Mouse (Mus musculus) spleen, adult 2 months (tissue): ENCODE measurements around the gene Lpp. TPM values are rescaled to one million over a fixed set of nuclear protein-coding genes. Genes with fewer than 3 reads are reported as not detected.
A peak's percentile ranks its signal among the peaks of the same experiment; 100 is the strongest.

Experiments
- DNase-seq, 2 experiments: peaks; one replicate each; pipeline versions ENCODE4 v3.0.0 to v3.0.0-alpha.2; 2012 to 2021; ENCODE audit warnings: low spot score in 2 of 2, low read depth in 1 of 2
- H3K27ac ChIP-seq: fragments of 200-500 bp; 2 replicates; pipeline ENCODE4 v1.5.1; 2012; ENCODE audit warnings: low read length, inconsistent platforms; ENCODE audit not compliant: insufficient read depth
- H3K27me3 ChIP-seq: fragments of 200-500 bp; 2 replicates; pipeline ENCODE4 v1.6.1; 2012; ENCODE audit warnings: mild to moderate bottlenecking, moderate library complexity, low read length, inconsistent platforms; ENCODE audit not compliant: control insufficient read depth, insufficient read depth
- H3K36me3 ChIP-seq: fragments of 200-500 bp; 2 replicates; pipeline ENCODE4 v1.6.1; 2012; ENCODE audit warnings: mild to moderate bottlenecking, low read length, inconsistent platforms; ENCODE audit not compliant: control insufficient read depth, insufficient read depth
- H3K4me1 ChIP-seq: fragments of 200-500 bp; 2 replicates; pipeline ENCODE4 v1.6.1; 2011; ENCODE audit warnings: inconsistent platforms; ENCODE audit not compliant: control insufficient read depth, insufficient read depth, insufficient read length
- H3K4me3 ChIP-seq: fragments of 200-500 bp; 2 replicates; pipeline ENCODE4 v1.5.1; 2011; ENCODE audit warnings: mild to moderate bottlenecking, inconsistent platforms; ENCODE audit not compliant: insufficient read depth, insufficient read length; ENCODE audit errors: extremely low read depth
- CTCF ChIP-seq: fragments of 200-500 bp; IDR thresholded peaks from 2 replicates; pipeline ENCODE4 v1.5.1; 2011; ENCODE audit warnings: mild to moderate bottlenecking, inconsistent platforms; ENCODE audit not compliant: insufficient read depth, insufficient read length, insufficient replicate concordance; ENCODE audit errors: extremely low read depth
- POLR2A ChIP-seq: fragments of 200-500 bp; IDR thresholded peaks from 2 replicates; pipeline ENCODE4 v1.6.1; 2011; ENCODE audit warnings: low read depth, low read length, inconsistent platforms
- WGBS: fragments of 180-500 bp; shearing (Covaris S2); methylation state at CpG from one replicate; pipeline ENCODE4 v1.1.7; 2018; 5-methylcytosine and 5-hydroxymethylcytosine counted together
- polyA plus RNA-seq: library from polyadenylated mRNA; depleted of rRNA; stranded (reverse); fragments of >200 nt; gene quantifications from 2 replicates; pipeline ENCODE4 v1.2.3, GENCODE M21; 2012

Gene Lpp
- polyA plus RNA-seq, 1 experiment, result 8.2 TPM

DNA sequence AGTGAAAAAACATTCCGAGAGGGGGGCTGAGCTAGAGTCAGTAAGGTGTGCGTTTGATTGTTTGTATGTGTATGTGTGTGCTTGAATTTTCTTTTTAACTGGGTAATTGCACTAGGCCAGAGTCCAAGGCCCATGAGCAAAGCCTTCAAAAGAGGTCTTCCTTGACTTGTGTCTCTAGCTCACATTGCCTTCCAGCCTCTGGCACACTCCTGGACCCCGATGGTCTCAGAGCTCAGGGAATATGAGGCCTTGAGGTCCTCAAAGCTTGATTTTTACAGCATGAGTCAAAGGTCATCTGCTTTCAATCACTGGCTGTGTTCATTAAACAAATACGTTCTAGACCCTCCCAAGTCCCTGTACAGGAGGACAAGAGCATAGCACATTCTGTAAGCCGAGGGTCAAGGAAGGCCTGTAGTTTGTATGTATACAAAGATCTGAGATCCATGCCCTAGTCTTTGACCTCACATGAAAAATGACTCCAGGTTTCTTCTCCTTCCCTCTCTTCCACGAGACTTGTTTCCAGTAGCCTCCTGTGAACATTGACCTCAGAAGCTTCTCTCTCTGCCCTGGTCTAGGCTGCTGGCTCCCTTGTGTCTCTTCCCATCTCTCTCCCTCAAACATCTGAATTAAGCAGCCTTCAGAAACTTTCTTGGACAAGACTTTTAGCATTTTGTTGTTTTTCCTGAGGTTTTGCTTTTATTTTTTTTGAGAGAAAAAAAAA lies 508.0 kb downstream of the Lpp start:
- TF ChIP-seq POLR2A (no peak), CTCF (no peak)
- H3K27ac ChIP-seq, result no peak overlapping the region
- H3K36me3 ChIP-seq, result no peaks in the 10 kb centered on the region
- no peaks in the 10 kb centered on the region; the same call in 1 of the 2 replicates for H3K4me1 ChIP-seq
- WGBS, result 90% methylated on average over 6 of the region's 6 CpGs
- H3K4me3 ChIP-seq, result no peak overlapping the region
- no peaks in the 10 kb centered on the region for H3K27me3 ChIP-seq
- DNase-seq, result no peak

DNA sequence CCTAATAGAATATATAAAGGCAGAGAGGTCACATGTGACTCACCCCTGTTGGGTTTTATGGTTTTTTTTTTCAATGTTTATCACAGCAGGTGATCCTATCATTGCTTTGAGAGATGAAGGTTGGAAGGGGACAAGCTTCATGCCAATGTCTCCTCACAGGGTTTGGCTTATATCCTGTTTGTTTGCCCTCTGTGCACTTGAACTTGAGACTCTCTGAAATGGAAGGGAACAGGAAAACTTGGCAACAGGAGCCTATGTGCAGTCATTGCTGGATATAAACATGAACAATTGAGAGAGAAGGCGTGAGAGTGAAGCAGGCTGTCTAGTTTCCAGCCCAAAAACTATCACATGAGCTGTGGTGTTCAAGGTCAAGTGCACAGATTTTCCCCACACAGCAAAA lies 508.8 kb downstream of the Lpp start:
- H3K27me3 ChIP-seq, result no peaks in the 10 kb centered on the region
- no peaks in the 10 kb centered on the region for H3K36me3 ChIP-seq
- H3K27ac ChIP-seq, result no peak overlapping the region
- DNase-seq, result no peak
- WGBS, result 88% methylated on average over 1 of the region's 1 CpGs
- H3K4me3 ChIP-seq, result no peak overlapping the region
- H3K4me1 ChIP-seq, result no peaks in the 10 kb centered on the region; the same call in 1 of the 2 replicates
- TF ChIP-seq POLR2A (no peak), CTCF (no peak)

DNA sequence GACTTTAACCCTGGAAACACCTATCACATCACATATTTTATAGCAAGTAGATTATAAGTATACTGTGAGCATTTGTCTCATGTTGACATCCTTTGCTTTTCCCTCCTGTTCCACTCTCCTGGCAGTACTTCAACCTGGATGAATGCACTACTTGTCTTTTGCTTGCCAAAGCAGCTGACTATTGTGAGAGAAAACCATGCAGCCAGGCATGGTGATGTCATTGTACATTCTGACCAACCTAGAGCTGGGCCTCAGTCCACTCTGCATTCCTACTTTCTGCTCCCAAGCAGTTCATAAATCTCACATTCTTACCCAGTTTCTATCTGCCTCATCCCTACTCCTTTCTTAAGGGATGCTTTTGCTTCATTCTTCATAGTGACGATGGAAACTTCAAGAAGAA lies 515.6 kb downstream of the Lpp start:
- Histone ChIP-seq H3K4me1 (peaks cover 24% of the 10 kb centered on the region), H3K27me3 (no peaks in the 10 kb centered on the region), H3K36me3 (no peaks in the 10 kb centered on the region), H3K27ac (no peak overlapping the region), H3K4me3 (no peak overlapping the region)
- DNase-seq, result no peak
- WGBS, result 82% methylated on average over 1 of the region's 1 CpGs
- TF ChIP-seq CTCF, result no peak
- TF ChIP-seq POLR2A, result no peak

DNA sequence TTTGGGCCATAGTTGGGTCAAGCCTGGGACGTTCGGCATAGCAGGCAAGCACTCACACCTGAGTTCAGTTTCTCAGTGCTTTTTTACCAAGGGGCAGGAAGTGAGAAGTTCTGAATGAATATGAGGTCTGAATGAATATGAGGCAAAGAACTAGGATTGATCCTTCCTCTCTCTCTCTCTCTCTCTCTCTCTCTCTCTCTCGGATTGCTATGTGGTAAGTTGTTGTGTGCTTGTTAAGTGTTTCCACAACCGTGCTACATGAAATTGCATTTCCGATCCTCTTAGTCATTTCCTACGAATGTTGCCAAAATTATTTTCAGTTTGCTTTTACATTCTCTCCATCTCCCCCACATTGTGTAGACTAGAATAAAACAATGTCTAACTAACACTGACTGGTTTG lies 517.0 kb downstream of the Lpp start:
- 32% methylated on average over 6 of the region's 6 CpGs for WGBS
- Histone ChIP-seq H3K4me3 (no peak overlapping the region), H3K27ac (0 out of 2 replicates have a peak overlapping the region, but pooled peaks have one; percentile 23), H3K36me3 (no peaks in the 10 kb centered on the region), H3K4me1 (peaks cover 27% of the 10 kb centered on the region), H3K27me3 (no peaks in the 10 kb centered on the region)
- DNase-seq, result no peak
- TF ChIP-seq CTCF, result no peak
- TF ChIP-seq POLR2A, result no peak

DNA sequence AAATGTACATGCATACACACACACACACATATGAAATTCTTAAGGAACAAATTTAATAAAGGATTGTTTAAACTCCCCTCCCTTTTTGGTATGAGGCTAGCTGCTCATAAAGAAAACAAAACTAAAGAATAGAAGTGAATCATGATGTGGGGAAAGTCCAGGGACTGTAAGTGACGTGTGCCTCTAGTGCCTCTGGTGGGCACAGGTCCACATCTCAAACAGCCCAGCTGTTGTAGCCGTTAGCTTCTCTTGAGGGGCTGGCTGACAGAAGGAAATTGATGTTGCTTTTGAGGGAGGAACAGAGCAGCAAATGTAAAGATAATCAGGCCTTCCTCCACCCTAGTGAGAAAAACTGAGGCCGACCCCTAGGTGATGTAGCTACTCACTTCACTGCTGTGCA lies 517.5 kb downstream of the Lpp start:
- Histone ChIP-seq H3K4me3 (no peak overlapping the region), H3K4me1 (peaks cover 27% of the 10 kb centered on the region), H3K27me3 (no peaks in the 10 kb centered on the region), H3K36me3 (no peaks in the 10 kb centered on the region), H3K27ac (no peak overlapping the region)
- 18% methylated on average over 3 of the region's 3 CpGs for WGBS
- TF ChIP-seq POLR2A (no peak), CTCF (peak; percentile 16; the same call in 1 of the 2 replicates)
- DNase-seq, result peak; percentile 19 to 38

DNA sequence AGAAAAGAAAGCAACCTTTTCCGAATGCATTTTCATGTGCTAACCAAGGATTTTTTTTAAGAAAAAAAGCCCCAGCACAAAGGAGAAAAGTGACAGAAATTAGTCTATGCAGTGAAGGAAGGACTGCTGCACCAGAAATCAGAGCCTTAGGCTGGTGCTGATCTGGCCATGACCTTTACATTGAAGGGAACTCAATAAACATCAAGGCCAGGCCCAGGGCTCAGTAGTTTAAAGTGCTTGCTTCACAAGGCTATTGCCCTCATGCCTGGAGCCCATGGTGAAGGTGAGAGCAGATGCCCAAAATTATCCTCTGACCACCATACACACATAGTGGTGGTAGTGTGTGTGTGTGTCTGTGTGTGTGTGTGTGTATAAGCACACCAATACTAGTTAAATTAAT lies 519.1 kb downstream of the Lpp start:
- H3K27me3 ChIP-seq, result no peaks in the 10 kb centered on the region
- DNase-seq, result no peak
- TF ChIP-seq CTCF, result no peak
- no peak for TF ChIP-seq POLR2A
- peaks cover 27% of the 10 kb centered on the region for H3K4me1 ChIP-seq
- no peak overlapping the region for H3K27ac ChIP-seq
- H3K4me3 ChIP-seq, result no peak overlapping the region
- H3K36me3 ChIP-seq, result no peaks in the 10 kb centered on the region
- WGBS, result 90% methylated on average over 1 of the region's 1 CpGs

DNA sequence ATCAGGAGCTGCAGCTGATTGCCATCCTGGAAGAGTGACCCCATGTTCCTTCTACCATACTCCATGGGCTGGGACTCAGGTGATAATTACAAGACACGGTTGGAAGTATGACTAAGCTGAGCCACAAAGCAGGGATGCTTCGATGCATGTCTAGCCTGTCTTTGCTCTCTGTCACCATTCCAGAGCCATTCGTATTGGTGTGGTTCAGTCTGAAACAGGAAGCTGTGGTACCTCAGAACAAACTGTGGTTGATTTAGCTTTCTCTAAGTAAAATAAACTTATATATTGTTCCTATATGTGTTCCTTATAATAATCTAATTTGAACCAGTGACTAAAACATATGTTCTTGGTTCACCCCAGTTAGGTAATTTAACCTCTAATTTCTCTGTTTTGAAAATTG lies 519.7 kb downstream of the Lpp start:
- WGBS, result 11% methylated on average over 3 of the region's 3 CpGs
- DNase-seq, result peak; percentile 5 to 11
- Histone ChIP-seq H3K4me1 (peaks cover 27% of the 10 kb centered on the region), H3K36me3 (no peaks in the 10 kb centered on the region), H3K4me3 (no peak overlapping the region), H3K27ac (no peak overlapping the region), H3K27me3 (no peaks in the 10 kb centered on the region)
- no peak for TF ChIP-seq POLR2A
- no peak for TF ChIP-seq CTCF
